Mouse (Mus musculus) heart, embryonic 15.5 days (tissue): ENCODE measurements around the gene Olfr1402. TPM values are rescaled to one million over a fixed set of nuclear protein-coding genes. Genes with fewer than 3 reads are reported as not detected.

Experiments
- ATAC-seq: fragments of 200-750 bp; cut with Nextera tagmentation; replicated peaks from 2 replicates; pipeline ENCODE4 v1.8.0; 2017; ENCODE audit warnings: low read depth, moderate TSS enrichment; ENCODE audit not compliant: insufficient number of reproducible peaks, insufficient read depth, low FRiP score
- H3K27ac ChIP-seq: fragments of 300-500 bp; sonication (generic); 2 replicates; pipeline ENCODE4 v1.5.1; 2015; ENCODE audit warnings: mild to moderate bottlenecking, inconsistent platforms
- H3K27me3 ChIP-seq: fragments of 300-500 bp; sonication (generic); 2 replicates; pipeline ENCODE4 v1.6.1; 2015; ENCODE audit warnings: inconsistent platforms
- H3K36me3 ChIP-seq: fragments of 300-500 bp; sonication (generic); 2 replicates; pipeline ENCODE4 v1.6.1; 2015; ENCODE audit warnings: mild to moderate bottlenecking, inconsistent platforms
- H3K4me1 ChIP-seq: fragments of 300-500 bp; sonication (generic); replicated peaks from 2 replicates; pipeline ENCODE4 v1.6.1; 2015; ENCODE audit warnings: inconsistent platforms
- H3K4me2 ChIP-seq: fragments of 300-500 bp; sonication (generic); 2 replicates; pipeline ENCODE4 v1.6.1; 2015; ENCODE audit warnings: inconsistent platforms, mild to moderate bottlenecking, moderate library complexity
- H3K4me3 ChIP-seq: fragments of 300-500 bp; sonication (generic); 2 replicates; pipeline ENCODE4 v1.5.1; 2015; ENCODE audit warnings: mild to moderate bottlenecking, inconsistent platforms
- H3K9ac ChIP-seq: fragments of 300-500 bp; sonication (generic); 2 replicates; pipeline ENCODE4 v1.6.1; 2015; ENCODE audit warnings: mild to moderate bottlenecking, inconsistent platforms
- H3K9me3 ChIP-seq: fragments of 300-500 bp; sonication (generic); replicated peaks from 2 replicates; pipeline ENCODE4 v1.6.1; 2016; ENCODE audit warnings: inconsistent platforms
- WGBS: fragments of 180-500 bp; shearing (Covaris S2); methylation state at CpG from one replicate; pipeline ENCODE4 v1.1.7; 2015; ENCODE audit warnings: mixed read lengths; 5-methylcytosine and 5-hydroxymethylcytosine counted together
- polyA plus RNA-seq: library from polyadenylated mRNA; unstranded; fragments of >200 nt; fragmentation: Nextera tagmentation; extraction: Ambion mirVana; gene quantifications from 2 replicates; pipeline ENCODE4 v1.2.1, GENCODE M21; 2015

The Olfr1402 gene
- not detected in 2 replicates for polyA plus RNA-seq

DNA sequence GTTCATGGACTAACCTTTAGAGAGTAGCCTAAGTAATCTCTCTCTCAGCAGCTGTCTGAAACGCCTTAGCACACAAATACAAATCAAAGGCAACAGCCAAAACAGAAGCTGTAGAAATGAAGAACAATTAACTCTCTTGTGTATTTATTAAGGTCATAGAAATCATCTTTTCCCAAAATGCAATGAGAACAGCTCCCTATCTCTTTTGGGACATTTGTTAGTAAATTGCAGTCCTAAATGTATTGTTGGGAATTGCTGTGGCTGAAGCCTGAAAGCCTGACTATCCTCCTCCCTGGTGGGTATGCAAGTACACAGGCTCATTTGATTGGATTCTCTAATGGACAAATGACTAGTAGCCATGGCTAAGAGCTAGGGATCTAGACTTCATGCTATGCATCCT lies at the start of gene Olfr1402:
Gene Olfr1402, minus strand, starts transcription at position 101 of the 400 bp plus-strand sequence.
- H3K36me3 ChIP-seq = no peaks in the 10 kb centered on the region
- no peak within 1 kb of the TSS for H3K4me2 ChIP-seq
- no peak within 1 kb of the TSS for H3K9ac ChIP-seq
- H3K9me3 ChIP-seq = no peaks in the 10 kb centered on the region
- no peak for ATAC-seq
- H3K27ac ChIP-seq = no peak within 1 kb of the TSS
- H3K4me1 ChIP-seq = no peaks in the 10 kb centered on the region
- 73% methylated on average over 1 of the region's 1 CpGs for WGBS
- no peak within 1 kb of the TSS for H3K4me3 ChIP-seq
- no peaks in the 10 kb centered on the region for H3K27me3 ChIP-seq

DNA sequence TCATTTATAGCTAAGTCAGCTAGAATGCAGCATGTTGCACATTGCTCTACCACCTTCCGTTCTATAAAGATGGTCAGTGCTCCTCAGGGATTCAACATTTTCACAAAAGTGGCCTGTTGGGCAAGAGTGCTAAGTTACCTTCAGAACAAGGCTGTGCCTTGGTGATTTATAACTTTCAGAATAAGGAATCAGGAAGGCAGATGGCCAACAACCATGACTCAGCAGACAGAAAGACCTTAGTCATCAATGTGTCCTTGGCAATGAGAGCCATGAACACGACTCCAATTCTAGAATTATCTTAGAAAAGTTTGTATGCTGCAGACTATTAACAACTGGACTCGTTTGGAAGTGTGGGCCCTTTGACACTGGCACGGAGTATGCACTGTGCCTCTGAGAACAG lies 33.5 kb upstream of the Olfr1402 start:
- no peak for ATAC-seq
- Histone ChIP-seq H3K9me3 (no peaks in the 10 kb centered on the region), H3K4me3 (no peak overlapping the region), H3K4me2 (no peak overlapping the region), H3K9ac (no peak overlapping the region), H3K27me3 (no peaks in the 10 kb centered on the region), H3K27ac (no peak overlapping the region), H3K4me1 (no peaks in the 10 kb centered on the region), H3K36me3 (no peaks in the 10 kb centered on the region)
- 83% methylated on average over 4 of the region's 4 CpGs for WGBS

DNA sequence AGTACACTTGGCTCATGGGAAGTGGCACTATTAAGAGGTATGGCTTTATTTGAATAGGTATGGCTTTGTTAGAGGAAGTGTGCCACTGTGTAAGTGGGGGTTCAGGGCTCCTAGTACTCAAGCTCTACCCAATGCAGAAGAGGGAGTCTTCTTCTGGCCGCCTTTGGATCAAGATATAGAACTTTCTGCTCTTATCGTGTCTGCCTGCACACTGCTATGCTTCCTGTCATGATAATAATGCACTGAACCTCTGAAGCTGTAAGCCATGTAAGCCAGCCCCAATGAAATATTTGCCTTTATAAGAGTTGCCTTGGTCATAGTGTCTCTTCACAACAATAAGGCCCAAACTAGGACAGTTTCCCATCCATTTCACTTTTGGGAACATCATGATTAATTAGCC lies 16.8 kb upstream of the Olfr1402 start:
- H3K9ac ChIP-seq = no peak overlapping the region
- no peaks in the 10 kb centered on the region for H3K4me1 ChIP-seq
- no peak overlapping the region for H3K4me3 ChIP-seq
- ATAC-seq = no peak
- no peaks in the 10 kb centered on the region for H3K27me3 ChIP-seq
- no peaks in the 10 kb centered on the region for H3K36me3 ChIP-seq
- H3K9me3 ChIP-seq = no peaks in the 10 kb centered on the region
- no peak overlapping the region for H3K27ac ChIP-seq
- H3K4me2 ChIP-seq = no peak overlapping the region
- WGBS = 83% methylated on average over 2 of the region's 2 CpGs

DNA sequence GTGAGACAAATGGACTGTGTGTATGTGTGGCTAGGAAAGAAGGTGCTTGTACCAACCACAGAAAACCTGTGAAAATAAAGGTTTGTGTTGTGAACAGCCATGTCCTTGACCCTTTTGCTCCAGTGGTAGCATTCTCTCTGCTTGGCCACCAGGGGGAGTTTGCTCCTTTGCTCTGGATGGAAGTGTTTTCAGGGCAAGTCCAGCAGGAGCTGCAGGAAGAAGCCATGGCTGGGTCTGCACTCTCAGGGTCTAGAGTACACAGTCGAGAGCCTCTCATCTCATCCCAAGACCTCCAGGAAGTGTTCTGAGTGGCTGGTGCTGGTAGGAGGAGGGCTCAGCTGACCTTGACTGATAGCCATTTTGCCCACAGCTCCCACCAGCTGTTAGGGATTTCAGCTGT lies 27.5 kb downstream of the Olfr1402 start:
- Histone ChIP-seq H3K4me1 (no peaks in the 10 kb centered on the region), H3K9ac (no peak overlapping the region), H3K9me3 (no peaks in the 10 kb centered on the region), H3K36me3 (no peaks in the 10 kb centered on the region), H3K4me2 (no peak overlapping the region), H3K27ac (no peak overlapping the region), H3K27me3 (no peaks in the 10 kb centered on the region), H3K4me3 (no peak overlapping the region)
- no peak for ATAC-seq
- WGBS = 21% methylated on average over 1 of the region's 1 CpGs

DNA sequence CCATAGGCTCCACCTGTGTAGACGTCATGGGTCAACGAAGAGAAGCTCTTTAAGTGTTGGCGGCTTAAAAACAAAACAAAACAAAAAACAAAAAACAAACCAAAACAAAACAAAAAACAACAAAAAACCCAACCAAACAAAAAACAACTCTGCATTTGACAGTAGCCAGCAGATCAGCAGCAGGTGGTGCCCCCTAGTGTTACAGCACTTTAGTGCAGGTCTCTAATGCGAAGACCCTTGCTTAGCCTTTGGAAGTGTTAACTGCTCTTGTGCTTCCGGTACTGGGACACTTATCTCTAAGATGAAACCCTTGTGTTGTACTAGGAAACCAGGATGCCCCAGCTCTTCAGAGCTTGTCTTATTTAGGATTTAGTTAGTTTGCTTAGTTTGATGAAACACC lies 28.7 kb downstream of the Olfr1402 start:
- Histone ChIP-seq H3K4me3 (no peak overlapping the region), H3K27me3 (no peaks in the 10 kb centered on the region), H3K4me1 (no peaks in the 10 kb centered on the region), H3K9ac (no peak overlapping the region), H3K27ac (no peak overlapping the region), H3K9me3 (no peaks in the 10 kb centered on the region), H3K36me3 (no peaks in the 10 kb centered on the region), H3K4me2 (no peak overlapping the region)
- no peak for ATAC-seq
- 59% methylated on average over 5 of the region's 5 CpGs for WGBS

DNA sequence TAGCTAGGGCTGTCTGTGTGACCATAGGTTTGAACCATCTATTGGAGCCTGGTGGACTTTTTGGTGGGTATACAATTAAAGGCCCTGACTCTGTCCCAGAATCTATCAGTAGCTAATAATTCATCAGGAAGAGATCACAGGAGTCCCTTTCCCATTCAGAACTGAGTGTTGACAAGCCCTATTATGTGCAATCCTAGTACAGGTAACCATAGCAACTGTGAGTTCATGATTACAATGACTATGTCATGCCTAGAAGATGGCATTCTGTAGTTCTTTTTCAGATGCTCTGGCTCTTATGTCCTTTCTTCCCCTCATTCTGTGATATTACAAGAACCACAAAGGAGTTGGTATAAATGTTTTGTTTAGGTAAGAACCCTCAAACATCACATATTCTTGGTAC lies 51.4 kb downstream of the Olfr1402 start:
- Histone ChIP-seq H3K27me3 (no peaks in the 10 kb centered on the region), H3K9ac (no peak overlapping the region), H3K27ac (no peak overlapping the region), H3K4me2 (no peak overlapping the region), H3K4me1 (no peaks in the 10 kb centered on the region), H3K4me3 (no peak overlapping the region), H3K36me3 (no peaks in the 10 kb centered on the region), H3K9me3 (no peaks in the 10 kb centered on the region)
- ATAC-seq = no peak

DNA sequence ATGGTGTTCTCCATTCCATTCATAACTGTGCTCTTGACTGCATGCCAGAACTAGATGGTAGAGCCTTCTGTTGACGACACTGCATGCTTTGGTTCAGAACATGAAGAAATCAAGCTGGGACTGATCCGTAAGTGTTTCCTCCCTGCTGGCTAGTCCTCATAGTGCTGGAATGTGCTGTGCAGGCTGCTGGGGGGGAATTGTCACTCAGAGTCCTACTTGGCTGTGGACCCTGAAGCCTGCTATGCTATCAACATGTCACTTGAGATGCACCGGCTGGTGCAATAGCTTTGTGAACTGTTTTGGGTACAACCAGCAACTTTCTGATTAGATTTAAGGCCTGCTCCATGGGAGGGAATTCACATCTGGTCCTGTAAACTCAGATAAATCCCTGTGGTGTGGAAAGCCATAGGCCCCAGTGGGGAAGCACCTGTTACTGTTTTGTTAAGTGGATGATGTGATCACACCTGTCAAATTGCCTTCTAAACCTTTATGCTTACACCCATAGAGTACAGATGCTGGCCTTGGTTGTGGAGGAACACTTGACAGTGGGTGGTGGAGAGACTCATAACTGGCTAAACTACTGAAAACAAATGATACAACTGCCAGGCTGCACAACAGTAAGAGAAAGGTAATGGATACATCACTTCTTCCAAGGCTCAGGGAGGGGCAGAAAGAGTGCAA lies 58.3 kb downstream of the Olfr1402 start:
- H3K27ac ChIP-seq = peak overlapping the region; percentile 42
- peaks cover 16% of the 10 kb centered on the region for H3K4me1 ChIP-seq
- peak; percentile 58; the same call in 1 of the 2 replicates for ATAC-seq
- H3K4me2 ChIP-seq = peak overlapping the region; percentile 32
- H3K27me3 ChIP-seq = no peaks in the 10 kb centered on the region
- WGBS = 15% methylated on average over 3 of the region's 3 CpGs
- H3K9ac ChIP-seq = no peak overlapping the region
- no peaks in the 10 kb centered on the region for H3K36me3 ChIP-seq
- no peaks in the 10 kb centered on the region for H3K9me3 ChIP-seq
- no peak overlapping the region for H3K4me3 ChIP-seq

DNA sequence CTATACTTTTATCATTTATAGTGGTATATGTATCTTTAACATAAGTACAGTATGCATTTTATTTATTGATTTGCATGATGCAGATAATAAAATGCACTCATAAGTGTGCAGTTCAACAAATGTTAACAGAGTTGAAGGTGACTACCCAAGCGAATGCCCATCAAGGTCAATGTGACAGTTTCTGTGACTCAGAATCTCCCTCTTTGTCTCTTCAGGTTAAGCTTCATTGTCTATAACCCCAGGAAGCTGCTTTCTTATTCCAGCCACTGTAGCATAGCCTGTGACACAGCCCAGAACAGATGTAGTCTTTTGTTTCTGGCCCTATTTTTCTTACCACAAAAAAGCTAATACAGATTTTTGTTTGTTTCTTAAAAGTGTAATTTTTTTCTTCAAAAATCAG lies 63.4 kb downstream of the Olfr1402 start:
- WGBS = 70% methylated on average over 1 of the region's 1 CpGs
- H3K4me2 ChIP-seq = no peak overlapping the region
- H3K27me3 ChIP-seq = no peaks in the 10 kb centered on the region
- H3K4me3 ChIP-seq = no peak overlapping the region
- no peak overlapping the region for H3K27ac ChIP-seq
- ATAC-seq = no peak
- H3K9ac ChIP-seq = no peak overlapping the region
- H3K9me3 ChIP-seq = no peaks in the 10 kb centered on the region
- no peaks in the 10 kb centered on the region for H3K36me3 ChIP-seq
- H3K4me1 ChIP-seq = peaks cover 11% of the 10 kb centered on the region

Other genes starting within 250 kb of the Olfr1402 start
- 33.0 and 33.5 TPM in 2 replicates for gene Bcl9, start 124.1 kb downstream of the Olfr1402 start, polyA plus RNA-seq
- 12.8 and 13.6 TPM in 2 replicates for gene Chd1l, start 188.2 kb upstream of the Olfr1402 start, polyA plus RNA-seq
- gene Fmo5, start 206.8 kb upstream of the Olfr1402 start, polyA plus RNA-seq = 4.1 and 5.5 TPM in 2 replicates
- 14.0 and 15.5 TPM in 2 replicates for gene Prkab2, start 236.2 kb upstream of the Olfr1402 start, polyA plus RNA-seq